Mouse (Mus musculus): ENCODE measurements around the gene Itgam. TPM values are rescaled to one million over a fixed set of nuclear protein-coding genes. Genes with fewer than 3 reads are reported as not detected.
A peak's percentile ranks its signal among the peaks of the same experiment; 100 is the strongest.
"Not testable (repeated sequence)": the region's sequence is repeated elsewhere in the genome, so short reads cannot be mapped to it uniquely, and the experiment has no call there.

Gene Itgam
- total RNA-seq, 2 experiments from 2014 or later = 5.4 to 6.0 TPM

DNA sequence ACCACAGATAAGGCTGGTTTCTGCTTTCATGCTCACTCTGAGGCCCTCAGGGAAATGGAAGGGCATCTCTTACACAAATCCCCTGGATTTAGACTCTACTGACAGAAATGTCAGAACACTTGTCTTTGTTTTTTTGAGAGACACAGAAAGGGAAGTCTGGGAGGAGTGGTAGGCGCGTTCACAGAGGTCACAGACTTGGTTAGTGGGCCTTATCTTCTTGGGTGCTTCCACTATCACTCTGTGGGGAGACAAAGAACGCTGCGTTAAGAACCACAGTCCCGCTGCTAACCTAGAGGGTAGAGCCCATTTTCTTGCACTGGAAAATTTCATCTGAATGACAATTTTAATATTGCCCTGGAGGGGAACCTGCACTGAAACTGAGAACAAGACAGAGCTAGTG, 69.7 kb downstream of the Itgam start:
- no peak for DNase-seq

DNA sequence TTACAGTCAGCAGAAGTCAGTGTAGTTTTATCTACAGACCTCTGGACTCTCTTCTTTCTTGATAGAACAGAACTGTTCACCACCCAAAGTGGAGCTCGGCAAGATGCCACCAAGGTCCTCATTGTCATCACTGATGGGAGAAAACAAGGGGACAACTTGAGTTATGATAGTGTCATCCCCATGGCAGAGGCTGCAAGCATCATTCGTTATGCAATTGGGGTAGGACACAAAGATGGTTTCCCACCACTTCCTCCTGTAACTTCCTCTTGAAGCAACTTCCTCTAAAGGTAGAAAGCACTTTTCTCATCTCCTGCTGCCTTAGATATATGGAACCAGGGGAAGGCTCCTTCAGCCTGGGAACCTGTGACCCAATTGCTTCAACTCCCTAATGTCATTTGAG, 71.2 kb downstream of the Itgam start:
- DNase-seq = peak in 1 of 2 experiments; percentile 17

GRCm38 (mm10) chr7:128136927-128137326, 74.5 kb downstream of the Itgam start:
- no peak for DNase-seq

DNA sequence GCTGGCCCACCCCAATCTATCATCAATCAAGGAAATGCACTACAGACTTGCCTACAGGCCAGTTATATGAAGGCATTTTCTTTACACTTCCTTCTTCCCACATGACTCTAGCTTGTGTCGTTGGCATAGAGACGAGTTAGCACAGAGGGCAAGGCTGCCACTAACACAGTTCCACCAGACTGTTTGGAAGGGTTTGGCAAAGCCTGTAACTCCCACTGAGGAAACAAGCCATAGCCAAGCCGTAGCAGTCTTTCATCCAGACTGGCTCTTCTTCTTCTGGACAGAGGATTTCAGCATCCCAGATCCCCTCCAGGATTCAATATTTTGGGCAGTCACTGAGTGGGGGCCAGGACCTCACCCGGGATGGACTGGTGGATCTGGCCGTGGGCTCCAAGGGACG, 77.2 kb downstream of the Itgam start:
- no peak for DNase-seq

GRCm38 (mm10) chr7:128150970-128151369, 88.5 kb downstream of the Itgam start:
- DNase-seq = no peak

- no peak for DNase-seq
Observed at GRCm38 (mm10) chr7:128154076-128154475, 91.6 kb downstream of the Itgam start, which contains the start of gene Itgad. Gene Itgad (plus strand): TSS chr7:128154376.

DNA sequence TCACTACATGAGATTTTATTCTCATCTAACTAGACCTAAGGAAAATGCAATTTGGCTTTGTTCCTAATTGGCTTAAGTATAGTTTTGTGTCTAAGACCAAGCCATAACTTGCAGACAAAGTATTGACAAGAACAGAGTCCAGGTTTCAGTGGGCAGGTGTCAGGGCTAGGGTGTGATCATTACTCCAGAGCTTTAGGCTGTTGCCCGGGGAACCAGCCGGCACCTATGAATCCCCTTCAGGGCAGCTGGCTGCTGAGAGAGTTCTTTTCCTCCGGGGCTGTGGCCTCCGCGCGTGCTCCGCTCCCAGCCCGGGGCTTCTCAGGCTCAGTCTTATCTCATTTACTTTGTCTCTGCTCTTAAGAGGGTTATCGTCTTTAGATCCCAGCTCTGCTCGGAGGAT, 92.5 kb downstream of the Itgam start:
- DNase-seq = peak in 1 of 2 experiments; percentile 17

DNA sequence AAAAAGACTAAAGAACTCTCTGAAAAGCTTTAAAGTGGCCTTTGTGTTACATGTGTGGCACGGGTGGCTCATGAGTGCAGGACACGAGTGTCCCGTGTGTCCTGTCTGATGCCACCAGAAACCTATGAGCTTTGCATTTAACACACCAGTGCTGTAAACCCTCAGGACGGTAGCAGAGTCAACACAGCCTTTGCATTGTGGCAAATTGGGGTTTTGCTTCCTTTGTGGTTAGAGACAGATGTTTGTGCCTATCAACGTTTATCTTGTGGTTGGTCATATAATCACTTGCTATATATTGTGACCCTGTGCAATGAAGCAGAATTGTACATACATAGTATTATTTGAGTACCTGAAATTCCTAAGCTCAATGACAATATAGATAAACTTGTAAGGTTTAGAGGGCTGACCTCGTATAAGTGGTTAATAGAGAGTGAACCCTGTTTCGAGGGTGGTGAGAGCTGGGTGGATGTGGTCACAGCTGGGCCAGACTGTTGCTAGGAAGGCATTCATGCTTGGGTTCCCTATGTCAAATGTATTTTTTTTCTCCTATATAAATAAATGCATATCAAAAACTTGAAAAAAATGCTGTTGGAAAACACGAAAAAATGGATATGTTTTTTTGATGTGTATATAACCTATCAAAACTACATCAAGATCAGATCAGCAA, 96.4 kb downstream of the Itgam start:
- DNase-seq = not testable (repeated sequence)

DNA sequence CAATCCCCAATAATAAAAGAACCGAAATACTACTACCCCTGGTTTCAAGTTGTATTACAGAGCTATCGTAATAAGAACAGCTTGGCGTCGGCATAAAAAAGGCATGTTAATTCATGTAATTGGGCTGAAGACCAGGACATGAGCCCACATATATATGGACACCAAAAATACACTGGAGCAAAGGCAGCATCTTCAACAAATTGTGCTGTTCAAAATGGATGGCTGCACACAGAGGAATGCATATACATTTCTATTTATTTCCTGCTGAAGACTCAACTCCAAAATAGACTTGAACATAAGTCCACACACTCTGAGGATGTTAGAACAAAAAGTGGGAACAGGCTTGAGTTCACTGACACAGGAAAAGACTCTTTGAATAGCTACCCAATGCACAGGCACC, 101.6 kb downstream of the Itgam start:
- no peak for DNase-seq

DNA sequence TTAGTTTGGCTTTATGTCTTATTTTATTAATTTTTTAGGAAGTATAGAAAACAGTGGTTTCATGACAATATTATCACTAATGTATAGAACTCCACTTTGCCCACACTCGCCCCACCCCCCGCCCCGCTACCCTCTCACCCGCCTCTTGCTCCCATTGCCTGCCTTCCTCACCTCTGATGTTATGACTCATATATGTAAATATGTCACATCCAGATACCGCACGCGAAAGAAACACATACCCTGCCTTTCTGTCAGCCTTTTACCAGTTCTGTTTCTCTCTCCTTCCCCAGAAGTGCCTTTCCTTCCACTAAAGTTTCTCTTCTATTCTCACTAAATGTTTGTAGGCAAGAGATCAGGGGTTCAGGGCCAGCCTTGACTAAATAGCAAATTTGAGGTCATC, 104.0 kb downstream of the Itgam start:
- no peak for DNase-seq

Other genes with a start within 250 kb of the Itgam start
- gene Stx4a, start 238.3 kb upstream of the Itgam start, total RNA-seq (2021) = 10 to 100 TPM; 66.5 to 67.0 TPM
- gene Stx1b, start 238.1 kb upstream of the Itgam start, total RNA-seq (2021) = under 1 TPM; 0.30 to 0.72 TPM
- 10 to 100 TPM; 16.7 to 17.9 TPM for gene Zfp646, start 186.4 kb upstream of the Itgam start, total RNA-seq (2021)
- 1 to 10 TPM; 3.4 to 4.1 TPM for gene Zfp668, start 185.8 kb upstream of the Itgam start, total RNA-seq (2021)
- 1 to 10 TPM in 1 of 2 experiments, under 1 TPM in 1; 0.52 to 1.3 TPM for gene Prss53, start 171.7 kb upstream of the Itgam start, total RNA-seq (2021)
- under 1 TPM in 1 of 2 experiments, not detected in 1; 0.27 TPM for gene Gm21974, start 167.2 kb upstream of the Itgam start, total RNA-seq (2021)
- 10 to 100 TPM; 19.3 to 20.8 TPM for gene Vkorc1, start 167.0 kb upstream of the Itgam start, total RNA-seq (2021)
- 100 to 1,000 TPM; 119 to 128 TPM for gene Bckdk, start 158.6 kb upstream of the Itgam start, total RNA-seq (2021)
- gene Kat8, start 150.1 kb upstream of the Itgam start, total RNA-seq (2021) = 10 to 100 TPM; 14.1 to 14.6 TPM
- gene Prss8, start 132.5 kb upstream of the Itgam start, total RNA-seq (2021) = under 1 TPM in 1 of 2 experiments, not detected in 1; 0.26 TPM
- gene Prss36, start 115.9 kb upstream of the Itgam start, total RNA-seq (2021) = 1 to 10 TPM; 8.5 to 9.3 TPM
- 100 to 1,000 TPM; 108 to 156 TPM for gene Fus, start 95.2 kb upstream of the Itgam start, total RNA-seq (2021)
- 10 to 100 TPM in 1 of 2 experiments, 1 to 10 TPM in 1; 9.0 to 10.5 TPM for gene Pycard, start 68.8 kb upstream of the Itgam start, total RNA-seq (2021)
- gene Trim72, start 58.7 kb upstream of the Itgam start, total RNA-seq (2021) = 100 to 1,000 TPM; 279 to 317 TPM
- not detected for gene Gm49368, start within 50 bp of the Itgam start, total RNA-seq (2021)
- under 1 TPM; 0.30 to 0.51 TPM for gene Itgax, start 66.9 kb downstream of the Itgam start, total RNA-seq (2021)
- gene Itgad, start 91.7 kb downstream of the Itgam start, total RNA-seq (2021) = not detected
- 1,000 to 10,000 TPM; 2,762 to 2,913 TPM for gene Cox6a2, start 143.7 kb downstream of the Itgam start, total RNA-seq (2021)
- 1 to 10 TPM; 7.4 to 8.6 TPM for gene Armc5, start 174.7 kb downstream of the Itgam start, total RNA-seq (2021)
- 1 to 10 TPM; 2.6 to 2.8 TPM for gene 9130023H24Rik, start 175.4 kb downstream of the Itgam start, total RNA-seq (2021)
- 10 to 100 TPM; 13.2 to 13.8 TPM for gene Tgfb1i1, start 184.2 kb downstream of the Itgam start, total RNA-seq (2021)
- not detected for gene Slc5a2, start 203.0 kb downstream of the Itgam start, total RNA-seq (2021)
- gene BC017158, start 235.5 kb downstream of the Itgam start, total RNA-seq (2021) = 1 to 10 TPM; 5.4 to 5.6 TPM